ENCODE assay signal across 29 mouse cellular contexts in the genomic region with DNA sequence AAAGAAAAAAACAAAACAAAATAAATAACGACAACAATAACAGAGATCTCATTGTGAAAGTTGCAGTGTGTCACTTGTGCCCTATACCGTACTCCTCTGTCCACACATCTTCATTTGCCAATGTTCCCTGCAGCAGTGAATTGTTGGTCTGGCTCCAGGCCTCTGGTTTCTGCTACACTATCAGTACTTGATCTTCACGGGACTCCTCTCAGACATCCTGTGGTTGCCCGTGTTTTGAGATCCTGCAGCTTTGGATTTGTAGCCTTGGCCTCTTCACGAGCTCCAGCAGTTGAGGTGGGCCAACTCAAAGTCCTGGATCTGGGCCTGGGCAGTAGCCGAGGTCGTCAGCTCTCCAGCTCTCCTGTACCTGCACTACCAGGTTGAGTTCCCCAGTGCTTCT.
"Had no signal": no experiment of that assay in that cellular context is flagged by ENCODE, and none has a peak within 500 bp of the region (broad histone marks: within the 10 kb centered on the region; RNA-seq: fewer than 3 reads in every experiment).

No protein-coding gene starts in this region.

- H3K27ac ChIP-seq: heart, embryonic 13.5 days; heart, embryonic 15.5 days; hindbrain, embryonic 10.5 days; hindbrain, embryonic 12.5 days; hindbrain, embryonic 13.5 days; hindbrain, embryonic 14.5 days; hindbrain, embryonic 15.5 days; hindbrain, postnatal 0 days; intestine, embryonic 15.5 days; kidney, embryonic 15.5 days; kidney, postnatal 0 days; layer of hippocampus, adult 2 months; left cerebral cortex, adult 2 months had no signal

- H3K36me3 ChIP-seq: heart, embryonic 12.5 days; heart, embryonic 13.5 days; heart, embryonic 15.5 days; hindbrain, embryonic 10.5 days; hindbrain, embryonic 12.5 days; hindbrain, embryonic 13.5 days; hindbrain, embryonic 15.5 days; intestine, embryonic 15.5 days; kidney, embryonic 15.5 days had no signal

- H3K9ac ChIP-seq: heart, embryonic 12.5 days; heart, embryonic 13.5 days; heart, embryonic 15.5 days; hindbrain, embryonic 12.5 days; hindbrain, embryonic 13.5 days; hindbrain, embryonic 14.5 days; hindbrain, embryonic 15.5 days; intestine, embryonic 15.5 days; kidney, embryonic 15.5 days had no signal

- H3K4me3 ChIP-seq: heart, embryonic 12.5 days; heart, embryonic 13.5 days; heart, embryonic 15.5 days; hindbrain, embryonic 10.5 days; hindbrain, embryonic 12.5 days; hindbrain, embryonic 13.5 days; hindbrain, embryonic 15.5 days; intestine, embryonic 15.5 days; kidney, embryonic 15.5 days; layer of hippocampus, adult 2 months; left cerebral cortex, adult 2 months had no signal

- H3K9me3 ChIP-seq: heart, embryonic 12.5 days; heart, embryonic 13.5 days; heart, embryonic 15.5 days; hindbrain, embryonic 10.5 days; hindbrain, embryonic 12.5 days; hindbrain, embryonic 13.5 days; hindbrain, embryonic 15.5 days; intestine, embryonic 15.5 days; kidney, embryonic 15.5 days had no signal

- DNase-seq: heart, postnatal 10 days; heart, postnatal 14 days; heart, postnatal 36 days; heart, postnatal 4 days; kidney, adult 11 months; kidney, adult 18-20 months; kidney, adult 2 months; kidney, adult 8-10 months; kidney, adult 9 months; kidney, postnatal 10 days; kidney, postnatal 14 days; kidney, postnatal 25 days; kidney, postnatal 36 days; kidney, postnatal 4 days; layer of hippocampus, adult 9-11 months had no signal

- H3K27me3 ChIP-seq: heart, embryonic 12.5 days; heart, embryonic 13.5 days; heart, embryonic 15.5 days; hindbrain, embryonic 12.5 days; hindbrain, embryonic 13.5 days; hindbrain, embryonic 15.5 days; intestine, embryonic 15.5 days; kidney, embryonic 15.5 days had no signal
